Mouse (Mus musculus) retina, postnatal 7 days (tissue): ENCODE measurements at regions not wholly inside any gene's neighbourhood (a gene's known extent, or its start where the extent isn't known, plus 50 kb on each side); places are given as distances from the start of the nearest gene placed in this dataset.

Experiments used
- DNase-seq: peaks from one replicate; pipeline ENCODE4 v3.0.0-alpha.2; 2012; ENCODE audit warnings: low read depth, low spot score

DNA sequence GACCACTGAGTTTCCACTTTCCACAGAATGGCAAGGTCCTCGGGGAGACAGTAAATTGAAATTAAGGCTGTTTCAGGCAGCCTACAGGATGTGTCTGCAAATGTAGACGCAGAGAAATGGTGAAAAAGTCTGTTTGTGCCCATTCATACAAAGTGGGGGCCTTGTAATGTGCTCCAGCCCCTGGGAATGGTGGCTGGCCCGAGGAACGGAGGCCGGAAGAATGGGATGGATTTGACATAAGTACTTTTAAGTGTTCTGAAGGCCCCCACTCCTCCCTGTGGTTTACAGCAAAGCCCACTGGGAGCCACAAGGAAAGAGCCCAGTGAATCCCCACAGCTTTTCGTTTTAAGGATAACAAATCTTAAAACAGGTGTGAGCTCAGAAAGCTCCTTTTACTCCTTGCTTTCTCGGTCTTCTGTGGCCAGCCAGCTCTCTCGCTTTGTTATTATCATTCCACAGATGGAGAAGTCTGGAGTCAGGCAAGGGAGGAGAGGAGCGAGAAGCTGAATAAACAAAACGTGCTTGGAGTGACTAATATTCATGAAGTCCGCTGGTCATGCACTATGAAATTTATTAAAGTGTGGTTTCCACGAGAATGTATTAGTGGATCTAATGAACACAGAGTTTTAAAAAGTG is 337.7 kb downstream of the Hlx start:
- no peak for DNase-seq

DNA sequence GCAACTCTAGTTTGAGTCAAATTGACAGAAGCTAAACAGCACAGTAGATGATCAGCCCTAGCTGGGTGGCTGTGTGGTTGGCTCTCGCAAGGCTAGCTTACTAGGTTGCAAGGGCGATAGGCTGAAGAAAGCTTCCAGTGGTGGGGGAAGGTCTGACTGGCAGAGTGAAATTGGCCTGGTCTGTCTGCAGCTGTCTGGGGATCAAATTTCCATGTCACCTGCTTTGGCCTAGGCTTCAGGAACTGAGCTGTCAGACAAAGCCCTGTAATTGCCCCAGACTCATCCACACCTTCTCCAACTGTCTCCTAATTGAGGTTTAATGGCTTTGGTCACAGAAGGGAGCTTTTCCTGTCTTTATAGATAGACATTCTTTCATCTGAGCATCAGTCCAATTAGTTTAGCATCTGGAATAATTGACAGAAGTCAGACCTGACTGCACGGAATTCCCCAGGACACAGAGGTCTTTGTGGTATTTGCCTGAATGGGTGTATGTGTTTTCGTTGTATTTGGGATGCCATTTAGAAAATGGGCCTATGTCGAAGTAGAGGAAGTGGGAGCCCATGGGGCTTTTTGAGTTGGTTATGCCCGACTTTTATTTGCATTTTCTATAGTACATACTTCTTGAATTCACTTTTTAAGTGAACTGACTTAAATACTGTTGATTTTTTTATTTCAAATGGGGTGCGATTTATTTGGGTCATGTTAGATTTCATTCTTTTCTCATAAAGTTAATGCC is 348.2 kb downstream of the Hlx start:
- no peak for DNase-seq

DNA sequence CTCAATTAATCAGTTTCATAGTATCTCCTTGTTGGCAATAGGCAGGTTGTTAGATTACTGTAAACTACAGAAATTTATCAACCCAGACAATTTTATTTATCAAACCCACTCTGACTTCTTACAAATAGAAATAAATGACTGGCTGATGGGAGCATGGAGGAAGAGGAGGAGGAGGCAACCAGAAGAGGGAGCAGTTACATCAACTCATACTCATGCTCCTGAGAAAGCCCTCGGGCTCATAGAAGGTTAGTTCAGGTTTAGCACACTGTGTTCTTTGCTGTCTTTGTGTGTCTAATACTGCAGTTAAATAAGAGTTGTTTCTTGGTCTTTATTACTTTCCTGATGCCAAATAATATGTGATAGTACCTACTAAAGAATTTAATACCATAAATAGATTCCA is 344.6 kb upstream of the 1700056E22Rik start:
- no peak for DNase-seq

DNA sequence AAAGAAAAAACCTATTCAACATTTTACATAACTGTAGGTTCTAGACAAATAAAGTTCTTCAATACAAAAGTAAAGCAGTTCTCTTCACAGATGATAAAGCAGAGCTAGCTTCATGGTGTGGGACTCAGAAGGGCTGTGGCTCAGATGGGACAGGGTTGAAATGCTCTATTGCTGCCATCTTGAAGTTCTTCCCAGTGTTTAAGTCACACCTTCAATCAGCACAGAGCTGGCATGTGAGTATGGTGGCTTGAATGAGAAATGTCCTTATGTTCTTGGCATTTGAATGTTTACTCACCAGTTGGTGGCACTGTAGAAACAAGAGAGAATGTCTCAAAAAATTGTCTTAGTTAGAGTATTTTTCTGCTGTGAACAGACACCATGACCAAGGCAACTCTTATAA is 330.9 kb upstream of the 1700056E22Rik start:
- no peak for DNase-seq

DNA sequence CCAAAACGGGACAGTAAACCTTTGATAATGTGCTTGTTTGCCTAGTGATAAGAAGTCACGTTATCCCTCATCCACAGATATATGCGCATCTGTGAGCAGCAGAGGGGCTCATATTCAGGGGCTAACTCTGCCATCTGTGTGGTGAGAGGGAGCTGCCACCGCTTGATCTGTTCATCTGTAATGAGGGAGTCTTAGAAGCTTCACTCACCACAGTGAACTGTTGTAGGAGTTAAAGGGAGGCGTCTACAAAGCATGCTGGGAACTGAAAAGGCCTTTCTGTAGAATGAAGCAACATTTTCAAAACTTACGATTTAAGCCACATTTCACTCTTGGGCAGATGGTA is 324.1 kb upstream of the 1700056E22Rik start:
- DNase-seq = no peak

DNA sequence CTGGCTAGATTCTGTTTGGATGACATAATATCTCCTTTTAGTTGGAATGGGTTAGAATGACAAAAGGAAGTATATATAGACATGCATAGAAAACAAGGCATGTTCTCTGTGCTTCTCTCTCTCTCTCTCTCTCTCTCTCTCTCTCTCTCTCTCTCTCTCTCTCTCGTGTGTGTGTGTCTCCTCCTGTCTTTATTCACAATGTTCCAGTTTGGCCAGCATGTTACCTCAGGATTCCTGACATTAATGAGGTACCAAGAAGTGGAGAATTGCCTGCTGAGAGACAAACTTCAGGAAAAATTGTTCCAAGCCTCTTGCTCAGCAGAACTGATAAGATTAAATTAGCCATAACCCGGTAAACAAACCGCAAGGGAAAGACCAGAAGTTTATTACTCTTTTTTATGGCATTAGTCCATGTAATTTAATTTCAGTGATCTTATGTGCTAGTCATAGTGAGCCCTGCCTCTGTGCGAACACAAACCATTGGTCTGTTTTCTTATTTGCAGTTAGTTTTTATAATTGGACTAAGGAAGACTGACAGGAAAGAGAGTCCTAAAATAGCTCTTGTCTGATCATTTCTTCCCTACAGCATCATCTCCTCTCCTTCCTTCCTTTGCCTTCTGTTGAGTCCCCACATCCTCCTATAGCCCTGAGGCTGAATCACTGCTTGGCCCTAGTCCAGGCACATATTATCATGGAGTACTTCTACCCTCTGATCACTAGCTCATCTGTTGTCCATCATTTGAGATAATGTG is 323.5 kb upstream of the 1700056E22Rik start:
- no peak for DNase-seq

DNA sequence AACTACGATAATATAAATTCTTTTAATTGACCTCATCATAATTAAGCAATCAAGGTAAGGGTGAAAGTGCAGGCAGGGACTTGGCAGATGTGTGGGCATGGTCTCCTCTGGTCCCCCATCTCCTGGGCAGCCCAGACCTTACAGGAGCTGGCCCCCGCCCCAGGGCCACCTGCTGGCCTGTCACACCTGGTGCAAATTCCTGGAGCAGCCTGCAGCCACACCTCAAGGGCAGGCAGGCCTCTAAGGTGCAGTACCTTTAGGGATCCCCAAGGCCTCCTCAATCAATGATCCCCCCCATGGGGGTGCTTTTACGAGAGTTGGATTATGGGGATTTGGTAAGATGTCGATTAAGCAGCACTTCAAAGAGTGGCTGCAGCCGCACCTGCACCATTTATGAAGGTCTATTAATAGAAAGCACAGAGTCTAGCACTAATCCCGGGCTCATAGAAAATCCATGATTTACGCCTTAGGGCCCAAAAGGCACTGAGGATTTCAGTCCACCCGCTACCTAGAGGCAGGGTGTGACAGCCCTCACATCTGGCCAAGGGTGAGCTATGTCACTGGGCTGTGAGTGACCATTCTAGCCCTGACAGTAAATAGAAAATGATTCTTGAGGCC is 319.8 kb upstream of the 1700056E22Rik start:
- no peak for DNase-seq

DNA sequence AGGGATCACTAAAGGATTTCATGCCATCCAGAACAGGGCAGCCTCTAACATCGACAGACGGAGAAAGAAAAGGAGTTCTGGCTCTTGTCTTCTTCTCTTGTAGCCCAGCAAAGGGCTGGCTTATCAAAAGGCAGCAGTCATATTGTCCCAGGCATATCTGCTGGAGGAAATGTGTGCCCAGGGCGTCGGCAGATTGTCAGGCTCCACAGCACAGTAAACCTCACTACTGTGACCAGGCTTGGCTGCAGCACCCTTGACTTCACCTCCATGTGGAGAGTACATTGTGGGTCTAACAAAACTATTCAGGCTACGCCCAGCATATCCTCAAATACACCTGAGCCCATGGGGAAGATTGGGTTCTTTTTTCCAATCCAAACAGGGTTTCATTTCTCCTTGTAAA is 317.7 kb upstream of the 1700056E22Rik start:
- no peak for DNase-seq

DNA sequence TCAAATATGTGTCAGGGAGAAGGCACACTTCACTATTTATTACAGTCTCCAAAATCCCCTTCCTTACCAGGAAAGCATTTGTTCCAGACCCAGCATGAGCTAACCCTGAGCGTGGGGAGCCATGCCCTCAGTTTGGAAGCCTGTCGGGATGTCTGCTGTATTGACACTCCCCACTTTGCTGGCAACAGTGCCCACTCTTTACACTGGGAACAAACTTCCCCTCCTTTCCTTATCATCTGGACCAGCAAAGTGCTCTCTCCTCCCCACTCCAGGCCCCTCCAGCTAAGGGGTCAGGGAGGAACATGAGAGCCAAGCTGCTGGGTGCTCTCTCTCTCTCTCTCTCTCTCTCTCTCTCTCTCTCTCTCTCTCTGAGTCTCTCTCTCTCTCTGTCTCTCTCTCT is 310.7 kb upstream of the 1700056E22Rik start:
- DNase-seq = no peak

DNA sequence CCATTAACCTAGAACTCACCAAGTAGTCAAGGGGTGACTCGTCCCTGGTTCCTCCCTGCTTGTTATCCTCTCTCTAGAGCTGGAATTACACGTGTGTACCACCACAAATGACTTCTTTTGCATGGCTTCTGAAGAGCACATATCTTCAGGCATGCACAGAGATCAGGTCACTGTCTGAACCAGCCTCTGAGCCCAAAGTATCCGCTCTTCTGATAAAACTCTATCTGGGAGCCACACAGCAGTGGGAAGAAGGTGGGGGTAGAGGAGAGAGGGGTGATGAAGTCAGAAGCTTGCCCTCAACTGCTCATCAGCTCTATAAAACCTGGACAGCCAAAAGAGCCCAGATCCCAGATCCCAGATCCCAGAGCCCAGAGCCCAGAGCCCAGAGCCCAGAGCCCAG is 301.9 kb upstream of the 1700056E22Rik start:
- DNase-seq = no peak

DNA sequence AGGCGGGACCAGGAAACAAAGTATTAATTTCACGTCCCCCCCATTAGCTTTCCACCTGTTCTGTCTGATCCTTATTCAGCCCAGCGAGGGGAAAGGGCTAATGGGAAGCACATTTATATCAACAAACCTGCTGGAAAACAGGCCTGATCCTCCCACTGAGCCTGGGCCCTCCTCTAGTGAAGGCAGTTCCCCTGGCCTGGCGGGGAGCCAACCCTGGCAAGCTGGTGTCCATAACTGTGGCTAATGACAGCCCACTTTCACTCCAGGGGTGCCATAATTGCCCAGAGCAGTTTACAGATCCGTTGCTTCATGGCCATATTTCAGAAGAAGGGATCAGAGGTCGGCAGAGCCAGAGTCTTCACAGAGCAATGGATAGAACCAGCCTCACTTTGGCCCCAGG is 301.2 kb upstream of the 1700056E22Rik start:
- DNase-seq = no peak

DNA sequence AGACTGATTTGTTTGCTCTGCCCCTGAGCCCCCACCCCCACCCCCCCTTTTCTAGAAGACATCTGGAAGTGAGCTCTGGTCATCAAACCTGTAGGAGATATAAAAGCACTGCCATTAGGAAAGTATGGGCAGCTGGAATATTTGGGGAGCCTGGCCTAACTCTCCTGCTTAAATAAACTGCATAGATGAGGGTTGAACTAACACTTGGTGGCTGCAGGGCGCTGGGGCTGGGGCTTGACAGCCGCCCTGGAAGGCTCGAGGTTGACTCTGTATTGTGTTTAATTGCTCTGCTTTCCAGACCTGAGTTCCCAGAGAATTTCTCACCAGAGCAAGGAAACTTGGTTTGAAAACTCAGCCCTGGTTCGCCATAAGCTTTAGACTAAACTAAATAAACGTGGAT is 300.7 kb upstream of the 1700056E22Rik start:
- DNase-seq = no peak

DNA sequence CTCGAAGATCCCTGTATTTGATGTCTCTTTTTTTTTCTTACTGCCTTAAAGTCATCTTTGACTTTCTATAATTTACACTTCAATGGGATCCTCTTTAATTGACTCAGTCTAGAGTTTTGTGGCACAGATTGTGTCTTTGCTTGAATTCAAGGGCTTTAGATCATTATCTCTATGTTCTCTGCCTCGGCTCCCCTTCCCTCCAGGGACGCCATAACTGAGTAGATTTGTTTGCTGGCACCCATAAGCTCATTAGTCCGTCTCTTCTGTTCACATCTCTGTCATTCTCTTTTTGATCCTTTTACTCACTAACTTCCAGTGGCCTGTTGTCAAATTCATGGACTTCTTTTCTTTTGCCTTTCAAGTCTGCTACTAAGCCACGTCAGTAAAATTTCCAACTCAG is 299.0 kb upstream of the 1700056E22Rik start:
- no peak for DNase-seq

DNA sequence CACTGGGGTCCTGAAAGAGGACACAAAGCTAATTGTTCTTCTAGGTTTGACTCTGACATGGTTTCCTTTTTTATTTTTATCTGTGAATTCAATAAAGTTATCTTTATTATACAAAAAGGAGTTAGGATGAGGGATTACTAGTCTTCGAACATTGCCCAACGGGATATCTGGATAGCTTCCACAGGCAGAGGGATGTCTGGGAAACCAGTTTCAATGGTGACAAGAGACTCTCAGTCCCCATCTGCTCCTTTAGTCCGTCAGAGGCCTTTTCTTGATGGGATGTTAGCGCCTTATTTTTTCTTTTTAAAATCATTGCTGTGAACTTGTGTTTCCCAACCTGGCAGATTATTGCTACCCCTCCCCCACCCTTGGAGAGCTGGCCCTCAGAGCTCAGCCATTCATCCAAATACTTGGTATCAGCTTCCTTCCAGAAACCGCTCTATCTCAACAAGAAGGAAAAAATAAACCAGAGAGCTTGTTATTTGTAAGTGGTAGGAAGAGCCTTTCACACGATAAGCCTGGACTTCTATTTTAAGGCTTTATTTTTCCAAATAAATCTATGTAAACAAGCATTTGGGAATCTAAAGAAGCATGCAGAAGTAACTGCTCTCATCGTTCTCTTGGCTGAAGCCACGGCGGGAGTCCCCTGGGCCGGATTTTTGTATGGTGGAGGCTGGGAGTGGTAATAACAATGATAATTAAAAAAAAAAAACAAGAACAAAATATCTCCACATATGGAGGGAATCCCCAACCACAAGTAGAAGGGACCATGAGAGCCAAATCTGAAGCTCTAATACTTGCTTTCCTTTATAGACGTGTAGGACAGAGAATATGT is 296.6 kb upstream of the 1700056E22Rik start:
- no peak for DNase-seq

DNA sequence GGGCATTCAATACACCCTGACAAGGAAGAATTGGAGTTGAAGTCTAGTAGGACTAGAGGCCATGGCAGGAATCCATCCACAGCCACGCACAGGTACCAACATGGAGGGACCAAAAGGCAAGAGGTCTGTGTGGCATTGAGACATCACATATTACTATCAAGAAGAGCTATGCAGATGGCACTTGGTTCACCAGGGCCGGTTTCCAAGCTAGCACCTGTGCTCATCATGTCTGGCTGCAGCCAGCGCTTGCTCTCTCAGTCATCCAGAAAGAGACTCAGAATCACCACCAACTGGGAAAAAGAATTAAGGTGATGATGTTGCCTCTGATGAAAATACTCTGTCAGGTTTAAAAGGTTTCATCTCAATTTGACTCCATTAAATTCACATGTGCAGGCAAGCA is 292.1 kb upstream of the 1700056E22Rik start:
- DNase-seq = no peak

DNA sequence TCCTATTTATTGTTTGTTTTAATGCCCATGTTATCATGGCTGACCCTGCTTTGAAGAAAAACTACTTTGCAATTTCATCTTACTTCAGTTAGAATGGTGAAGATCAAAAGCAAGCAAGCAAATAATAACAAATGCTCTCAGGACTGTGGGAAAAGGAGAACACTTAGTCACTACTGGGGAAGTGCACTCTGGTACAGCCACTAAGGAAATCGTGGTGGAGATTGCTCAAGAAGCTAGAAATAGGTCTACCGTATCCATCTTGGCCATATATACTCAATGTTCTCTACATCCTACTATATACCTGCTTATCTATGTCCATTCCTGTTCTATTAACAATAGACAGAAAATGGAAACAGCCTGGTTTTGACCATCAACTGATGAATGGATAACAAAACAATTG is 290.1 kb upstream of the 1700056E22Rik start:
- no peak for DNase-seq

DNA sequence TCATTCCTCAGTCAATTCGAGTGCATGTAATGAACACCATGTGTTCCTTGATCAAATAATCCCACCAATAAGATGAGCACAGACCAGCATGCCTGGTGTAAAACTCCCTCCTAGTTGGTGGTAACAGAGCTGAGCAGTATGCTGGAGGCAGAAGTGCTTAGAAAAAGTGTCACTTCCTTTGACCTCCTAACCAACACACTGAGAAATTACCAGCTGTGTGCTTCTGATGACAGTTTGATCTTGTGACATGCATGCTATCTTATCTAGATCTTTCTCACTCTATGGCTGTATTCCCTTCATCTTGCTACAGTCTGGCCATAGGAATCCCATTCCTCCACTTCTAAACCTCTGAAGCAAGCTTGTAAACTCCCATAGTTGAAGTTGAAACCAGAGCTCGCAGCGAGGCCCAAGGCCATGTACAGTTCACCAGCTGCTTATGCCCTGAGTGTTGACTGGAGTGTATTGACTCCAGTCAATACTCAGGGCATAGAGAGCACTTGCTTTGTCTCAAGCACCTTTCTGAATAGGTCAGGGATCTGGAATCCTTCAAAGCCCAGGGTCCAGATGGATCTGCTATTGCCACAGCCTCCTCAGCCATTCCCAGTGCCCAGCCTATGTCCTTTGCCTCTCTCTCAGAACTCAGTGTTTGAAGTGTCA is 286.5 kb upstream of the 1700056E22Rik start:
- no peak for DNase-seq

DNA sequence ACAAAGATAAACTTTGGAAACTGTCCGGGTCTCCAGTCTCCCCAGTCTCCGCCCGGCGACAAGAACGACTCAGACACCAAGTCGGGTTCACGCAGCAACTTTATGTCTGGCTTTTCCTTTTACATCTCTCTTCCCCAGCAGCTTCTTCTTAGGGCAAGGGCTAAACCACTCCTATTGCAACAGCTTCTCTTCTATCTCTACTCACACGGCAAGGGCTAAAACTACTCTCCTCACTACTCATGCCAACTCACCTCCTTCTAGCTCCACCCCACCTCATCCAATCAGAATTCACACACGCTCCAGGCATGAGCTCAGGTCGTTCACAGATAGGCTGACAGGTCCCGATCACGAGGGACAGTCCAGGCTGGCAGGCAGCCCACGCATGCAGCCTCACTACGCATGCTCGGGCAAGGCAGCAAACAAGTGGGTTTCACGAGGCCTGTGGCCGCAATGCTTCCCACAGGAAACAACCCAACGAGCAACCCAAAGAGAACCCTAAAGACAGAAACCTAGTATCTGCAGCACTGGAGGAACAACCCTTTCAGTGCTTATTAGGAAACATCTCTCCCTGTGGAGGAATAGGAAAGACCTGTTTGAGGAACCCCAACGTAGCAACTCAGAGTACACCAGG is 276.2 kb upstream of the 1700056E22Rik start:
- DNase-seq = no peak

DNA sequence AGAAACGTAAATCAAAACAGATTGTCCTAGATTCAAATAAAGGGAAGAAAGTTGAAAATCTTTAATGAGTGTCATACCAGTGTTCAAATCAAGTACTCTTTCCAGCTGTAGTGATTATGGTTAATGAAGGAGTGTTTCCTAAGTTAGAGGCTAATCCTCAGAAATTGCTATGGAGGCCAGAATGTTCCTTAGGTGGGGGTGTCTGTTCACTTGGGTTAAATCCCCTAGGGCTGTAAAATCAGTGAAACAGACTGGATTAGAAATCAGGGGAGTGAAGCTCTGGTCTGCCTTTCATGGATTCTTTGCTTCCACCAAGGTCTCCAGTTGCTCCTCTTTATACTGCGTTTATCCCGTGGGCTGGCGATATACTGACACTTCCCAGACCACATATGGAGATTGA is 270.7 kb upstream of the 1700056E22Rik start:
- DNase-seq = no peak

DNA sequence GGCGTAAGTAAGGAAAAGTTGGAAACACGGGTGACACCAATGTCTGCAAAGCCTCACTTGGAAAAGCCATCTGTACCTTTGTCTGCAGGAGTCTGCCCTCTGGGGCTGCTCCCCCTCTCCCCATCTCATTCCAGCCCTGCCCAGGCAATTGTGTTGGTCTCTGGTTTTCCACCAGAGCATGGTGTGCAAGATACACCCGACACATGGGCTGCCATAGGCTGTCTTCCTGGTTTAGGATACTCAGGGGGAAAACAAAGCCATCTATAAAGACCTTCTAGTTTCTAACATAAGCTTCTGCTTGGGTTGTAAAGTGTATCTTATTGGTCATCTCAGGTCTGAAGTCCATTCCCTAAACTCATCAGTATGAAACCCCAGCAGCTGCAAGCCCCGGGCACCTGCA is 270.1 kb upstream of the 1700056E22Rik start:
- DNase-seq = no peak

DNA sequence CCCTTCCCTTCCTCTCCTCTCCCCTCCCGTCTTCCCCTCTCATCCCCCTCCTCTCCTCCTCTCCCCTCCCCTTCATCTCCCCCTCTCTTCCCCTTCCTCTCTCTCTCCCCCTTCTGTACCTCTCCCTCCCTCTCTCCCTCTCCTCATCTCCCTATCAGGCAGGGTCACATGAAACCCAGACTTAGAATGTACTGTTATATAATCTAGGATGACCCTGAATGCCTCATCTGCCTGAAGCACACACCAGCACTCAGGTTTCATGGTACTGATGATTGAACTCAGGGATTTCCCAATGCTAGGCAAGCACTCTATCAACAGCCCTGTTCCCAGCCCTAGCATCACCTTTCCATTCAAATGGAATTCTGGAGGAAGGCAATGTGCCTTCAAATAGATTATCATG is 264.6 kb upstream of the 1700056E22Rik start:
- no peak for DNase-seq
